Mouse (Mus musculus) T-helper 1 cell (primary cell): ENCODE results near the gene Pkp4.

Experiments
- in situ Hi-C: fragments of 300-600 bp; cut with MboI, MseI; formaldehyde crosslinking; loops from one replicate; pipeline ENCODE4 v1.15.1; 2025; ENCODE audit warnings: high pct_unique_total_duplicates

Gene Pkp4

GRCm38 (mm10) chr2:59160605-59160963 is at the start of gene Pkp4, which contains the start of gene Ccdc148:
Pkp4 (plus strand) TSS chr2:59160850.
Ccdc148 (minus strand) TSS chr2:59160683.
- in situ Hi-C loops = loop anchor here (25.0 kb wide), 1 partner anchor 998 kb away; no protein-coding TSS in a partner anchor

GRCm38 (mm10) chr2:59129023-59129422 is 31.6 kb upstream of the Pkp4 start:
- in situ Hi-C loops = loop anchor here (25.0 kb wide), 1 partner anchor 417 kb away; no protein-coding TSS in a partner anchor

- in situ Hi-C loops = loop anchor here (10.0 to 25.0 kb wide), 2 partner anchors 325 to 418 kb away; no protein-coding TSS in a partner anchor
Measured at GRCm38 (mm10) chr2:59129821-59130220, 30.8 kb upstream of the Pkp4 start.

- in situ Hi-C loops = loop anchor here (10.0 to 25.0 kb wide), 2 partner anchors 324 to 419 kb away; no protein-coding TSS in a partner anchor
Measured at GRCm38 (mm10) chr2:59131044-59131443, 29.6 kb upstream of the Pkp4 start.

- in situ Hi-C loops = loop anchor here (25.0 kb wide), 1 partner anchor 993 kb away; no protein-coding TSS in a partner anchor
Measured at GRCm38 (mm10) chr2:59155428-59155827, 5.2 kb upstream of the Pkp4 start.

- in situ Hi-C loops = loop anchor here (25.0 kb wide), 1 partner anchor 996 kb away; no protein-coding TSS in a partner anchor
Measured at GRCm38 (mm10) chr2:59158117-59158516, 2.5 kb upstream of the Pkp4 start.

GRCm38 (mm10) chr2:59159961-59160604 is 567 bp upstream of the Pkp4 start:
- in situ Hi-C loops = loop anchor here (25.0 kb wide), 1 partner anchor 998 kb away; no protein-coding TSS in a partner anchor

GRCm38 (mm10) chr2:59161021-59161440 is 381 bp downstream of the Pkp4 start:
- in situ Hi-C loops = loop anchor here (25.0 kb wide), 1 partner anchor 999 kb away; no protein-coding TSS in a partner anchor

GRCm38 (mm10) chr2:59161441-59162284 is 1.0 kb downstream of the Pkp4 start:
- in situ Hi-C loops = loop anchor here (25.0 kb wide), 1 partner anchor 999 kb away; no protein-coding TSS in a partner anchor

GRCm38 (mm10) chr2:59162285-59162600 is 1.6 kb downstream of the Pkp4 start:
- in situ Hi-C loops = loop anchor here (25.0 kb wide), 1 partner anchor 1000 kb away; no protein-coding TSS in a partner anchor

GRCm38 (mm10) chr2:59166976-59167375 is 6.3 kb downstream of the Pkp4 start:
- in situ Hi-C loops = loop anchor here (25.0 kb wide), 1 partner anchor 1005 kb away; no protein-coding TSS in a partner anchor

GRCm38 (mm10) chr2:59167830-59168229 is 7.2 kb downstream of the Pkp4 start:
- in situ Hi-C loops = loop anchor here (25.0 kb wide), 1 partner anchor 1006 kb away; no protein-coding TSS in a partner anchor

GRCm38 (mm10) chr2:59169572-59170207 is 9.0 kb downstream of the Pkp4 start:
- in situ Hi-C loops = loop anchor here (25.0 kb wide), 1 partner anchor 1007 kb away; no protein-coding TSS in a partner anchor

- in situ Hi-C loops = loop anchor here (25.0 kb wide), 1 partner anchor 1008 kb away; no protein-coding TSS in a partner anchor
Measured at GRCm38 (mm10) chr2:59170208-59170589, 9.5 kb downstream of the Pkp4 start.

- in situ Hi-C loops = loop anchor here (25.0 kb wide), 1 partner anchor 1008 kb away; no protein-coding TSS in a partner anchor
Measured at GRCm38 (mm10) chr2:59170593-59170992, 9.9 kb downstream of the Pkp4 start.

- in situ Hi-C loops = loop anchor here (25.0 kb wide), 1 partner anchor 1009 kb away; no protein-coding TSS in a partner anchor
Measured at GRCm38 (mm10) chr2:59171533-59171932, 10.9 kb downstream of the Pkp4 start.

GRCm38 (mm10) chr2:59175926-59176325 is 15.3 kb downstream of the Pkp4 start:
- in situ Hi-C loops = no loop called here

- in situ Hi-C loops = no loop called here
Measured at GRCm38 (mm10) chr2:59178191-59178590, 17.5 kb downstream of the Pkp4 start.

- in situ Hi-C loops = no loop called here
Measured at GRCm38 (mm10) chr2:59178960-59179359, 18.3 kb downstream of the Pkp4 start.

GRCm38 (mm10) chr2:59179487-59179886 is 18.8 kb downstream of the Pkp4 start:
- in situ Hi-C loops = no loop called here
